Mouse (Mus musculus) MEL (cell line): Measurements from ENCODE around the gene Nubp2. TPM values are rescaled to one million over a fixed set of nuclear protein-coding genes. Genes with fewer than 3 reads are reported as not detected.

Source experiments
- DNase-seq: peaks from one replicate; pipeline ENCODE4 v3.0.0; 2011; ENCODE audit warnings: low read depth, low spot score
- H3K27ac ChIP-seq: 2 replicates; pipeline ENCODE4 v1.5.1; 2012; ENCODE audit warnings: low read depth, mild to moderate bottlenecking, control low read depth, low read length, moderate library complexity; ENCODE audit not compliant: control insufficient read depth
- H3K27me3 ChIP-seq, 2 experiments: fragments of 150-350 bp in 1 of 2; sonication (generic) in 1 of 2; 2 replicates each; pipeline ENCODE4 v1.6.1; 2012; ENCODE audit warnings: low read length in 2 of 2, mild to moderate bottlenecking in 2 of 2, improper control_type of control experiment in 1 of 2, moderate library complexity in 1 of 2; ENCODE audit not compliant: insufficient read depth in 2 of 2, control insufficient read depth in 1 of 2
- H3K36me3 ChIP-seq, 2 experiments: 2 replicates each; pipeline ENCODE4 v1.6.1; 2012 to 2014; ENCODE audit warnings: low read length in 2 of 2, improper control_type of control experiment in 1 of 2, inconsistent platforms in 1 of 2, mild to moderate bottlenecking in 1 of 2; ENCODE audit not compliant: insufficient read depth in 2 of 2, control insufficient read depth in 1 of 2
- H3K4me1 ChIP-seq, 2 experiments: fragments of 150-350 bp in 1 of 2; sonication (generic) in 1 of 2; 2 replicates each; pipeline ENCODE4 v1.6.1; 2012; ENCODE audit warnings: low read length in 2 of 2, improper control_type of control experiment in 1 of 2, mild to moderate bottlenecking in 1 of 2; ENCODE audit not compliant: insufficient read depth in 2 of 2, control insufficient read depth in 1 of 2
- H3K4me3 ChIP-seq, 2 experiments: fragments of 150-350 bp in 1 of 2; sonication (generic) in 1 of 2; 2 replicates each; pipeline ENCODE4 v1.5.1; 2012; ENCODE audit warnings: low read depth in 2 of 2, low read length in 2 of 2, mild to moderate bottlenecking in 2 of 2, moderate library complexity in 2 of 2, control low read depth in 1 of 2, improper control_type of control experiment in 1 of 2; ENCODE audit not compliant: control insufficient read depth in 1 of 2, insufficient read depth in 1 of 2
- H3K79me2 ChIP-seq: 2 replicates; pipeline ENCODE4 v1.6.1; 2012; ENCODE audit warnings: mild to moderate bottlenecking, low read length, moderate library complexity; ENCODE audit not compliant: control insufficient read depth, poor library complexity, insufficient read depth
- H3K9ac ChIP-seq: 2 replicates; pipeline ENCODE4 v1.6.1; 2012; ENCODE audit warnings: low read depth, mild to moderate bottlenecking, control low read depth, low read length, moderate library complexity; ENCODE audit not compliant: control insufficient read depth, poor library complexity, severe bottlenecking
- H3K9me3 ChIP-seq: fragments of 150-350 bp; sonication (generic); replicated peaks from 2 replicates; pipeline ENCODE4 v1.6.1; 2012; ENCODE audit warnings: mild to moderate bottlenecking, low read length, improper control_type of control experiment, moderate library complexity; ENCODE audit not compliant: insufficient read depth
- CHD1 ChIP-seq: IDR thresholded peaks from 2 replicates; pipeline ENCODE4 v1.6.1; 2012; ENCODE audit warnings: low read depth, mild to moderate bottlenecking, inconsistent platforms, low read length, improper control_type of control experiment
- CHD2 ChIP-seq: IDR thresholded peaks from 2 replicates; pipeline ENCODE4 v1.6.1; 2011; ENCODE audit warnings: low read length, improper control_type of control experiment
- E2F4 ChIP-seq: IDR thresholded peaks from 2 replicates; pipeline ENCODE4 v1.6.1; 2011; ENCODE audit warnings: low read depth, low read length, improper control_type of control experiment, borderline replicate concordance
- EP300 ChIP-seq, 2 experiments: IDR thresholded peaks; 2 replicates each; pipeline ENCODE4 v1.6.1; 2011; ENCODE audit warnings: improper control_type of control experiment in 2 of 2, low read length in 2 of 2, low read depth in 1 of 2, mild to moderate bottlenecking in 1 of 2
- GABPA ChIP-seq: IDR thresholded peaks from 2 replicates; pipeline ENCODE4 v1.6.1; 2012; ENCODE audit warnings: low read depth, mild to moderate bottlenecking, inconsistent platforms, low read length, improper control_type of control experiment, moderate library complexity
- HCFC1 ChIP-seq: IDR thresholded peaks from 2 replicates; pipeline ENCODE4 v1.6.1; 2012; ENCODE audit warnings: low read depth, mild to moderate bottlenecking, inconsistent platforms, low read length, improper control_type of control experiment, moderate library complexity
- JUND ChIP-seq: IDR thresholded peaks from 2 replicates; pipeline ENCODE4 v1.6.1; 2011; ENCODE audit warnings: low read depth, mild to moderate bottlenecking, improper control_type of control experiment, low read length
- KAT2A ChIP-seq: conservative IDR thresholded peaks from 2 replicates; pipeline ENCODE4 v1.6.1; 2012; ENCODE audit warnings: low read depth, low read length, improper control_type of control experiment, inconsistent platforms
- MAZ ChIP-seq: IDR thresholded peaks from 2 replicates; pipeline ENCODE4 v1.6.1; 2012; ENCODE audit warnings: low read depth, mild to moderate bottlenecking, inconsistent platforms, low read length, improper control_type of control experiment
- MEF2A ChIP-seq: IDR thresholded peaks from 2 replicates; pipeline ENCODE4 v1.6.1; 2014; ENCODE audit warnings: low read depth, mild to moderate bottlenecking, inconsistent platforms, low read length, improper control_type of control experiment; ENCODE audit not compliant: poor library complexity, insufficient replicate concordance, severe bottlenecking; ENCODE audit errors: extremely low read depth
- MYC ChIP-seq: IDR thresholded peaks from 2 replicates; pipeline ENCODE4 v1.6.1; 2011; ENCODE audit warnings: low read depth, mild to moderate bottlenecking, low read length, improper control_type of control experiment, moderate library complexity
- NRF1 ChIP-seq: IDR thresholded peaks from 2 replicates; pipeline ENCODE4 v1.6.1; 2014; ENCODE audit warnings: low read depth, mild to moderate bottlenecking, inconsistent platforms, low read length, improper control_type of control experiment, moderate library complexity; ENCODE audit not compliant: poor library complexity, insufficient read depth, severe bottlenecking
- POLR2AphosphoS2 ChIP-seq: IDR thresholded peaks from 2 replicates; pipeline ENCODE4 v1.6.1; 2011; ENCODE audit warnings: low read length, improper control_type of control experiment
- POLR2AphosphoS5 ChIP-seq: IDR thresholded peaks from 2 replicates; pipeline ENCODE4 v1.6.1; 2012; ENCODE audit warnings: low read depth, borderline replicate concordance, mild to moderate bottlenecking, inconsistent platforms, low read length, moderate library complexity, mixed read lengths
- RCOR1 ChIP-seq: IDR thresholded peaks from 2 replicates; pipeline ENCODE4 v1.6.1; 2012; ENCODE audit warnings: low read depth, mild to moderate bottlenecking, inconsistent platforms, low read length, improper control_type of control experiment
- SIN3A ChIP-seq: IDR thresholded peaks from 2 replicates; pipeline ENCODE4 v1.6.1; 2012; ENCODE audit warnings: low read length, improper control_type of control experiment, inconsistent platforms
- USF2 ChIP-seq, 2 experiments: IDR thresholded peaks; 2 replicates each; pipeline ENCODE4 v1.6.1; 2011 to 2012; ENCODE audit warnings: improper control_type of control experiment in 2 of 2, low read length in 2 of 2, borderline replicate concordance in 1 of 2, inconsistent platforms in 1 of 2, low read depth in 1 of 2, mild to moderate bottlenecking in 1 of 2; ENCODE audit not compliant: insufficient read depth in 1 of 2
- ZMIZ1 ChIP-seq: IDR thresholded peaks from 2 replicates; pipeline ENCODE4 v1.6.1; 2012; ENCODE audit warnings: low read depth, mild to moderate bottlenecking, inconsistent platforms, low read length, improper control_type of control experiment, moderate library complexity
- ZNF384 ChIP-seq: IDR thresholded peaks from 2 replicates; pipeline ENCODE4 v1.6.1; 2012; ENCODE audit warnings: low read depth, mild to moderate bottlenecking, inconsistent platforms, low read length, improper control_type of control experiment
- polyA plus RNA-seq, 2 experiments: library from polyadenylated mRNA; stranded (reverse) in 1 of 2; unstranded in 1 of 2; fragments of >175 nt in 1 of 2; fragments of >200 nt in 1 of 2; gene quantifications; 2 replicates each; pipeline versions ENCODE4 v1.2.1 to v1.2.4; 2012; ENCODE audit warnings: low replicate concordance in 2 of 2, low read depth in 1 of 2; ENCODE audit not compliant: insufficient read length in 2 of 2, insufficient read depth in 1 of 2, missing spikeins in 1 of 2
- total RNA-seq: library from RNA; depleted of rRNA; stranded (reverse); fragments of 300-350 nt; gene quantifications from 2 replicates; pipeline ENCODE4 v1.2.3, GENCODE M21; 2012

The Nubp2 gene
- total and polyA plus RNA-seq, 3 experiments: 141 to 191 TPM; not detected in 1

- no peak for TF ChIP-seq JUND
- no peak for TF ChIP-seq HCFC1
- TF ChIP-seq CHD2: no peak
- no peak for TF ChIP-seq SIN3A
- no peak for TF ChIP-seq POLR2AphosphoS5
- H3K27me3 ChIP-seq: no peaks in the 10 kb centered on the region
- peaks cover 0 to 11% of the 10 kb centered on the region in 2 experiments for H3K36me3 ChIP-seq
- H3K27ac ChIP-seq: no peak overlapping the region
- H3K9me3 ChIP-seq: no peaks in the 10 kb centered on the region
- H3K4me1 ChIP-seq: peaks cover 2 to 12% of the 10 kb centered on the region in 2 experiments; a peak in 3 of 4 replicates
- DNase-seq: no peak
- H3K4me3 ChIP-seq: no peak overlapping the region
- no peak overlapping the region for H3K9ac ChIP-seq
- H3K79me2 ChIP-seq: 0 out of 2 replicates have a peak, but pooled peaks cover under 1% of the 10 kb centered on the region
These were observed 16.0 kb upstream of the Nubp2 start for GRCm38 (mm10) chr17:24902124-24902523.

DNA sequence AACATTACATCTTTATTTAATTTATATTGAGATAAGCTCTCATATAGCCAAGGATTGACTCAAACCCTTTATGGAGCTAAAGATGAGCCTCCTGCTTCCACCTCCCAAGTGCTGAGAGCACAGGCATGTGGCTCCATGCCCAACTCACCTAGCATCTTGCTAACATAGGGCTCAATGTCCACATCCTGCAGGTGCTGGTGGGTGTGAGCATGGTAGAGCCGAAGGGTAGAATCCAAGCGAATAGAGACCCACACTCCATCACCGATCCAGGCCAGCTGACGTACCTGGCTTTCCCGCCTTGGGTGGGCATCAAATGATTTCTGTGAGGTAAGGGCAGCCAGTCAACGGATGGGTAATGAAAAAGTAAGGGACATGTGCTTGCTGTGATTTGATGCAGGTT lies 13.9 kb upstream of the Nubp2 start:
- peaks cover 2 to 18% of the 10 kb centered on the region in 2 experiments; a peak in 3 of 4 replicates for H3K4me1 ChIP-seq
- no peaks in the 10 kb centered on the region for H3K27me3 ChIP-seq
- TF ChIP-seq ZNF384: no peak
- TF ChIP-seq EP300 (IDR thresholded peaks at IDR 0.05; ENCODE audit: low read depth in 1 of 2, low read length in 2 of 2): no peak
- no peak for TF ChIP-seq MEF2A
- TF ChIP-seq SIN3A: no peak
- TF ChIP-seq POLR2AphosphoS5: no peak
- no peak for TF ChIP-seq KAT2A
- no peak for TF ChIP-seq USF2 (IDR thresholded peaks at IDR 0.05; ENCODE audit: borderline replicate concordance in 1 of 2, insufficient read depth in 1 of 2, low read depth in 1 of 2, low read length in 2 of 2)
- TF ChIP-seq JUND: no peak
- TF ChIP-seq E2F4: no peak
- TF ChIP-seq, all 39 proteins: peak for 0
- Histone ChIP-seq H3K79me2 (peaks cover 16% of the 10 kb centered on the region), H3K36me3 (peaks cover 0 to 13% of the 10 kb centered on the region in 2 experiments; a peak in 3 of 4 replicates), H3K9me3 (no peaks in the 10 kb centered on the region), H3K9ac (no peak overlapping the region), H3K4me3 (no peak overlapping the region), H3K27ac (no peak overlapping the region)
- no peak for DNase-seq

- H3K27ac ChIP-seq: no peak overlapping the region
- DNase-seq: no peak
- peaks cover 24% of the 10 kb centered on the region for H3K79me2 ChIP-seq
- no peak overlapping the region for H3K9ac ChIP-seq
- H3K4me1 ChIP-seq: peaks cover 2 to 19% of the 10 kb centered on the region in 2 experiments; a peak in 3 of 4 replicates
- H3K9me3 ChIP-seq: no peaks in the 10 kb centered on the region
- H3K36me3 ChIP-seq: peaks cover 0 to 13% of the 10 kb centered on the region in 2 experiments; a peak in 2 of 4 replicates
- no peak for TF ChIP-seq GABPA
- TF ChIP-seq ZMIZ1: no peak
- no peak for TF ChIP-seq KAT2A
- TF ChIP-seq CHD1: no peak
- no peak for TF ChIP-seq MYC
- TF ChIP-seq NRF1: no peak
- TF ChIP-seq POLR2AphosphoS5: no peak
- no peak for TF ChIP-seq MAZ
- TF ChIP-seq POLR2AphosphoS2: no peak; the same call in 1 of the 2 replicates
- no peak for TF ChIP-seq MEF2A
- no peak for TF ChIP-seq RCOR1
- TF ChIP-seq USF2 (IDR thresholded peaks at IDR 0.05; ENCODE audit: borderline replicate concordance in 1 of 2, insufficient read depth in 1 of 2, low read depth in 1 of 2, low read length in 2 of 2): no peak
- no peak overlapping the region for H3K4me3 ChIP-seq
- H3K27me3 ChIP-seq: no peaks in the 10 kb centered on the region
These were observed 13.0 kb upstream of the Nubp2 start for GRCm38 (mm10) chr17:24899153-24899552.
